Mouse (Mus musculus) frontal cortex, adult 2 months (tissue): ENCODE data around the gene Kcmf1. TPM values are rescaled to one million over a fixed set of nuclear protein-coding genes. Genes with fewer than 3 reads are reported as not detected.

Source experiments
- DNase-seq, 2 experiments: peaks; one replicate each; pipeline ENCODE4 v3.0.0; 2022; ENCODE audit warnings: low spot score in 1 of 2; ENCODE audit errors: extremely low spot score in 1 of 2
- polyA plus RNA-seq: library from polyadenylated mRNA; depleted of rRNA; stranded (reverse); fragments of >200 nt; gene quantifications from 2 replicates; pipeline ENCODE4 v1.2.3, GENCODE M21; 2012; rRNA removed

Kcmf1 gene
- polyA plus RNA-seq, 1 experiment: 89.1 TPM

- DNase-seq: no peak
Observed at GRCm38 (mm10) chr6:72795444-72795843, 104.3 kb downstream of the Kcmf1 start.

GRCm38 (mm10) chr6:72794870-72795269 is 104.9 kb downstream of the Kcmf1 start:
- DNase-seq: no peak

GRCm38 (mm10) chr6:72792641-72793040 is 107.1 kb downstream of the Kcmf1 start:
- no peak for DNase-seq

Other genes starting within 250 kb of the Kcmf1 start
- 4.9 and 5.4 TPM in 2 replicates for gene Tcf7l1, start 110.7 kb downstream of the Kcmf1 start, polyA plus RNA-seq
- 603 and 636 TPM in 2 replicates for gene Tmsb10, start 58.8 kb upstream of the Kcmf1 start, polyA plus RNA-seq